Mouse (Mus musculus) CH12.LX (cell line): Measurements from ENCODE around the gene Shisa2. TPM values are rescaled to one million over a fixed set of nuclear protein-coding genes. Genes with fewer than 3 reads are reported as not detected.

ENCODE experiments used
- DNase-seq: peaks from one replicate; pipeline ENCODE4 v3.0.0-alpha.2; 2013; ENCODE audit errors: extremely low read depth
- H3K27ac ChIP-seq: 2 replicates; pipeline ENCODE4 v1.5.1; 2012; ENCODE audit warnings: low read depth, mild to moderate bottlenecking, control low read depth, moderate library complexity; ENCODE audit not compliant: insufficient read depth
- H3K27me3 ChIP-seq: replicated peaks from 2 replicates; pipeline ENCODE3; 2012; ENCODE audit warnings: inconsistent platforms
- H3K36me3 ChIP-seq, 2 experiments: replicated peaks in 1 of 2; 2 replicates each; pipeline versions ENCODE3 to v1.6.1; 2012; ENCODE audit warnings: inconsistent platforms in 1 of 2, low read length in 1 of 2, mild to moderate bottlenecking in 1 of 2, mixed read lengths in 1 of 2, moderate library complexity in 1 of 2; ENCODE audit not compliant: control insufficient read depth in 1 of 2, insufficient read depth in 1 of 2
- H3K4me1 ChIP-seq, 2 experiments: 2 replicates each; pipeline ENCODE4 v1.6.1; 2012; ENCODE audit warnings: inconsistent platforms in 1 of 2, moderate library complexity in 1 of 2; ENCODE audit not compliant: insufficient read depth in 2 of 2, control insufficient read depth in 1 of 2
- H3K4me2 ChIP-seq: 2 replicates; pipeline ENCODE4 v1.6.1; 2012; ENCODE audit warnings: low read depth, mild to moderate bottlenecking, control low read depth; ENCODE audit not compliant: poor library complexity, insufficient read depth, severe bottlenecking
- H3K4me3 ChIP-seq, 3 experiments: fragments of 150-350 bp in 1 of 3; sonication (generic) in 1 of 3; replicated peaks in 1 of 3; 2 replicates each; pipeline versions ENCODE3 to v1.5.1; 2011 to 2012; ENCODE audit warnings: low read depth in 2 of 3, low read length in 2 of 3, mild to moderate bottlenecking in 2 of 3, moderate library complexity in 2 of 3, control low read depth in 1 of 3, improper control_type of control experiment in 1 of 3, inconsistent platforms in 1 of 3, mixed read lengths in 1 of 3; ENCODE audit not compliant: poor library complexity in 1 of 3
- H3K79me2 ChIP-seq: replicated peaks from 2 replicates; pipeline ENCODE4 v1.6.1; 2012; ENCODE audit warnings: mild to moderate bottlenecking, moderate library complexity; ENCODE audit not compliant: control insufficient read depth, poor library complexity, insufficient read depth, severe bottlenecking; ENCODE audit errors: extremely low read depth
- H3K9ac ChIP-seq: 2 replicates; pipeline ENCODE4 v1.6.1; 2012; ENCODE audit warnings: low read depth, mild to moderate bottlenecking, control low read depth, moderate library complexity; ENCODE audit not compliant: insufficient read depth
- H3K9me3 ChIP-seq: replicated peaks from 2 replicates; pipeline ENCODE3; 2012; ENCODE audit warnings: low read length, inconsistent platforms, mixed read lengths
- CHD1 ChIP-seq: IDR thresholded peaks from 2 replicates; pipeline ENCODE4 v1.6.1; 2012; ENCODE audit warnings: low read depth, low read length, improper control_type of control experiment, inconsistent platforms
- CHD2 ChIP-seq: IDR thresholded peaks from 2 replicates; pipeline ENCODE4 v1.6.1; 2011; ENCODE audit warnings: low read length, improper control_type of control experiment
- CTCF ChIP-seq, 2 experiments: IDR thresholded peaks in 1 of 2; conservative IDR thresholded peaks in 1 of 2; 2 replicates each; pipeline ENCODE4 v1.5.1; 2011 to 2012; ENCODE audit warnings: low read depth in 2 of 2, low read length in 2 of 2, improper control_type of control experiment in 1 of 2, inconsistent platforms in 1 of 2, mild to moderate bottlenecking in 1 of 2, moderate library complexity in 1 of 2
- E2F4 ChIP-seq: IDR thresholded peaks from 2 replicates; pipeline ENCODE4 v1.6.1; 2011; ENCODE audit warnings: low read depth, low read length, improper control_type of control experiment; ENCODE audit not compliant: insufficient replicate concordance
- EP300 ChIP-seq: IDR thresholded peaks from 2 replicates; pipeline ENCODE4 v1.6.1; 2011; ENCODE audit warnings: low read length, improper control_type of control experiment
- GABPA ChIP-seq: IDR thresholded peaks from 2 replicates; pipeline ENCODE4 v1.6.1; 2012; ENCODE audit warnings: low read depth, low read length, improper control_type of control experiment, inconsistent platforms; ENCODE audit not compliant: insufficient replicate concordance
- JUN ChIP-seq: IDR thresholded peaks from 2 replicates; pipeline ENCODE4 v1.6.1; 2011; ENCODE audit warnings: low read depth, mild to moderate bottlenecking, low read length, improper control_type of control experiment, moderate library complexity; ENCODE audit not compliant: insufficient read depth
- JUND ChIP-seq: conservative IDR thresholded peaks from 2 replicates; pipeline ENCODE4 v1.6.1; 2011; ENCODE audit warnings: low read depth, low read length, improper control_type of control experiment
- MAX ChIP-seq: IDR thresholded peaks from 2 replicates; pipeline ENCODE4 v1.6.1; 2011; ENCODE audit warnings: low read length, improper control_type of control experiment
- MEF2A ChIP-seq: IDR thresholded peaks from 2 replicates; pipeline ENCODE4 v1.6.1; 2014; ENCODE audit warnings: low read depth, mild to moderate bottlenecking, inconsistent platforms, low read length, improper control_type of control experiment, borderline replicate concordance
- MXI1 ChIP-seq: IDR thresholded peaks from 2 replicates; pipeline ENCODE4 v1.6.1; 2011; ENCODE audit warnings: mild to moderate bottlenecking, low read depth, low read length, improper control_type of control experiment
- NRF1 ChIP-seq: IDR thresholded peaks from 2 replicates; pipeline ENCODE4 v1.6.1; 2014; ENCODE audit warnings: low read depth, mild to moderate bottlenecking, inconsistent platforms, low read length, improper control_type of control experiment, moderate library complexity
- PAX5 ChIP-seq: IDR thresholded peaks from 2 replicates; pipeline ENCODE4 v1.6.1; 2012; ENCODE audit warnings: low read length, inconsistent platforms, mixed read lengths
- POLR2A ChIP-seq: IDR thresholded peaks from 2 replicates; pipeline ENCODE4 v1.6.1; 2011; ENCODE audit warnings: low read depth, mild to moderate bottlenecking, improper control_type of control experiment, low read length
- POLR2AphosphoS2 ChIP-seq: IDR thresholded peaks from 2 replicates; pipeline ENCODE4 v1.6.1; 2011; ENCODE audit warnings: low read depth, low read length, improper control_type of control experiment
- RAD21 ChIP-seq: IDR thresholded peaks from 2 replicates; pipeline ENCODE4 v1.6.1; 2011; ENCODE audit warnings: low read depth, mild to moderate bottlenecking, low read length, improper control_type of control experiment, moderate library complexity
- RCOR1 ChIP-seq: conservative IDR thresholded peaks from 2 replicates; pipeline ENCODE4 v1.6.1; 2012; ENCODE audit warnings: low read depth, mild to moderate bottlenecking, inconsistent platforms, low read length, improper control_type of control experiment
- SMC3 ChIP-seq: IDR thresholded peaks from 2 replicates; pipeline ENCODE4 v1.6.1; 2011; ENCODE audit warnings: low read depth, low read length, improper control_type of control experiment
- TBP ChIP-seq: conservative IDR thresholded peaks from 2 replicates; pipeline ENCODE4 v1.6.1; 2011; ENCODE audit warnings: low read depth, low read length, improper control_type of control experiment
- TCF12 ChIP-seq: IDR thresholded peaks from 2 replicates; pipeline ENCODE4 v1.6.1; 2014; ENCODE audit warnings: low read depth, mild to moderate bottlenecking, inconsistent platforms, low read length, improper control_type of control experiment
- USF1 ChIP-seq: IDR thresholded peaks from 2 replicates; pipeline ENCODE4 v1.6.1; 2014; ENCODE audit warnings: low read depth, mild to moderate bottlenecking, inconsistent platforms, low read length, improper control_type of control experiment
- USF2 ChIP-seq: conservative IDR thresholded peaks from 2 replicates; pipeline ENCODE4 v1.6.1; 2011; ENCODE audit warnings: low read depth, low read length, improper control_type of control experiment
- ZKSCAN1 ChIP-seq: IDR thresholded peaks from 2 replicates; pipeline ENCODE4 v1.6.1; 2012; ENCODE audit warnings: low read depth, inconsistent platforms, low read length, improper control_type of control experiment, borderline replicate concordance
- ZMIZ1 ChIP-seq: IDR thresholded peaks from 2 replicates; pipeline ENCODE4 v1.6.1; 2012; ENCODE audit warnings: low read depth, mild to moderate bottlenecking, inconsistent platforms, low read length, improper control_type of control experiment
- dilution Hi-C: fragments of 300-500 bp; cut with MboI; formaldehyde crosslinking; loops from 2 replicates; pipeline ENCODE4 v1.14.3; 2020; ENCODE audit warnings: low sequenced_read_pairs; ENCODE audit not compliant: extremely low pct_unique_long_range_greater_than_20kb, extremely low pct_ligation_motif_present
- in situ Hi-C: fragments of 300-500 bp; cut with MboI; formaldehyde crosslinking; loops from 3 replicates; pipeline ENCODE4 v1.14.3; 2019; ENCODE audit warnings: low sequenced_read_pairs, low pct_ligation_motif_present, low pct_unique_long_range_greater_than_20kb, mixed read lengths
- polyA plus RNA-seq: library from polyadenylated mRNA; unstranded; fragments of >175 nt; gene quantifications from 2 replicates; pipeline ENCODE4 v1.2.1, GENCODE M21; 2012; ENCODE audit warnings: low read depth; ENCODE audit not compliant: insufficient read length
- total RNA-seq, 2 experiments: library from RNA; depleted of rRNA; stranded (reverse); fragments of 300-350 nt in 1 of 2; fragments of >200 nt in 1 of 2; gene quantifications; 2 replicates each; pipeline ENCODE4 v1.2.3; 2012 to 2014

The Shisa2 gene
- total and polyA plus RNA-seq, 3 experiments: 0.08 to 0.36 (median 0.21) TPM

- H3K9ac ChIP-seq: no peak overlapping the region
- H3K36me3 ChIP-seq: no peaks in the 10 kb centered on the region
- dilution Hi-C loops (no loop called here), in situ Hi-C loops (no loop called here)
- H3K27me3 ChIP-seq: peaks cover 2% of the 10 kb centered on the region
- no peaks in the 10 kb centered on the region for H3K79me2 ChIP-seq
- DNase-seq: no peak
- no peak overlapping the region for H3K27ac ChIP-seq
- no peak overlapping the region for H3K4me3 ChIP-seq
- no peak overlapping the region for H3K4me2 ChIP-seq
- H3K9me3 ChIP-seq: no peaks in the 10 kb centered on the region
- H3K4me1 ChIP-seq: peaks cover 6 to 7% of the 10 kb centered on the region in 2 experiments
- TF ChIP-seq RCOR1: no peak
- TF ChIP-seq E2F4: no peak
- no peak for TF ChIP-seq EP300
- TF ChIP-seq CHD2: no peak
- no peak for TF ChIP-seq TCF12
- no peak for TF ChIP-seq POLR2AphosphoS2
- no peak for TF ChIP-seq POLR2A
- TF ChIP-seq JUND: no peak
- no peak for TF ChIP-seq RAD21
- no peak for TF ChIP-seq TBP
- no peak for TF ChIP-seq USF1
- no peak for TF ChIP-seq NRF1
- TF ChIP-seq CTCF (conservative IDR thresholded peaks at IDR 0.05 in 1 of 2, IDR thresholded peaks at IDR 0.05 in 1 of 2; ENCODE audit: low read depth in 2 of 2, low read length in 2 of 2): no peak
- TF ChIP-seq MAX: no peak
- TF ChIP-seq CHD1: no peak
- no peak for TF ChIP-seq MEF2A
- no peak for TF ChIP-seq SMC3
- TF ChIP-seq GABPA: no peak
Measured at GRCm38 (mm10) chr14:59626711-59627110, 1.6 kb downstream of the Shisa2 start.

GRCm38 (mm10) chr14:59627142-59627680, 2.1 kb downstream of the Shisa2 start:
- dilution Hi-C loops (no loop called here), in situ Hi-C loops (no loop called here)
- no peak overlapping the region for H3K4me3 ChIP-seq
- no peak for DNase-seq
- H3K4me2 ChIP-seq: no peak overlapping the region
- H3K4me1 ChIP-seq: peaks cover 6 to 7% of the 10 kb centered on the region in 2 experiments
- H3K36me3 ChIP-seq: no peaks in the 10 kb centered on the region
- no peaks in the 10 kb centered on the region for H3K9me3 ChIP-seq
- TF ChIP-seq JUN (no peak), MXI1 (no peak), EP300 (no peak), PAX5 (no peak), USF2 (no peak), POLR2AphosphoS2 (no peak), RCOR1 (no peak), GABPA (no peak), E2F4 (no peak), ZKSCAN1 (no peak), NRF1 (no peak), POLR2A (no peak), ZMIZ1 (no peak)
- no peak overlapping the region for H3K9ac ChIP-seq
- H3K79me2 ChIP-seq: no peaks in the 10 kb centered on the region
- H3K27me3 ChIP-seq: peaks cover 2% of the 10 kb centered on the region
- H3K27ac ChIP-seq: no peak overlapping the region
